Mouse (Mus musculus) brown adipose tissue, adult 24 weeks (tissue): ENCODE results near the gene Dusp5. TPM values are rescaled to one million over a fixed set of nuclear protein-coding genes. Genes with fewer than 3 reads are reported as not detected.

Source experiments
- H3K27ac ChIP-seq: fragments of 200-500 bp; replicated peaks from 2 replicates; pipeline ENCODE4 v1.5.1; 2012; ENCODE audit warnings: low read depth, mild to moderate bottlenecking, low read length
- H3K4me1 ChIP-seq: fragments of 200-500 bp; 2 replicates; pipeline ENCODE4 v1.6.1; 2012; ENCODE audit warnings: low read length, mixed read lengths; ENCODE audit not compliant: control insufficient read depth, insufficient read depth, insufficient read length
- H3K4me3 ChIP-seq: fragments of 200-500 bp; 2 replicates; pipeline ENCODE4 v1.5.1; 2012; ENCODE audit warnings: low read depth, mild to moderate bottlenecking, low read length, moderate library complexity; ENCODE audit not compliant: insufficient read depth
- polyA plus RNA-seq: library from polyadenylated mRNA; stranded (reverse); fragments of >200 nt; gene quantifications from 2 replicates; pipeline ENCODE4 v1.2.4, GENCODE M21; 2012; ENCODE audit not compliant: missing spikeins, insufficient read depth, insufficient read length

The Dusp5 gene
- polyA plus RNA-seq, 1 experiment = 0.83 TPM

GRCm38 (mm10) chr19:53550972-53551371 lies 22.1 kb downstream of the Dusp5 start:
- Histone ChIP-seq H3K4me3 (no peak overlapping the region), H3K27ac (no peak overlapping the region), H3K4me1 (no peaks in the 10 kb centered on the region; the same call in 1 of the 2 replicates)

- H3K4me3 ChIP-seq = no peak overlapping the region
- H3K27ac ChIP-seq = no peak overlapping the region
- H3K4me1 ChIP-seq = peaks cover under 1% of the 10 kb centered on the region
Measured at GRCm38 (mm10) chr19:53552216-53552786, 23.4 kb downstream of the Dusp5 start.

- H3K4me3 ChIP-seq = no peak overlapping the region
- peaks cover 3% of the 10 kb centered on the region; the same call in 1 of the 2 replicates for H3K4me1 ChIP-seq
- H3K27ac ChIP-seq = no peak overlapping the region
Measured at GRCm38 (mm10) chr19:53552795-53553194, 23.9 kb downstream of the Dusp5 start.

GRCm38 (mm10) chr19:53554402-53554801 lies 25.5 kb downstream of the Dusp5 start:
- Histone ChIP-seq H3K4me3 (no peak overlapping the region), H3K4me1 (peaks cover 3% of the 10 kb centered on the region; the same call in 1 of the 2 replicates), H3K27ac (no peak overlapping the region)

GRCm38 (mm10) chr19:53554981-53555616 lies 26.2 kb downstream of the Dusp5 start:
- no peak overlapping the region for H3K4me3 ChIP-seq
- no peak overlapping the region for H3K27ac ChIP-seq
- peaks cover 3% of the 10 kb centered on the region; the same call in 1 of the 2 replicates for H3K4me1 ChIP-seq

- peak overlapping the region; percentile 17; the same call in 1 of the 2 replicates for H3K4me3 ChIP-seq
- H3K27ac ChIP-seq = no peak overlapping the region
- peaks cover 3% of the 10 kb centered on the region; the same call in 1 of the 2 replicates for H3K4me1 ChIP-seq
Measured at GRCm38 (mm10) chr19:53556841-53557240, 27.9 kb downstream of the Dusp5 start.

GRCm38 (mm10) chr19:53557267-53557936 lies 28.5 kb downstream of the Dusp5 start:
- Histone ChIP-seq H3K4me3 (peak overlapping the region; percentile 17; the same call in 1 of the 2 replicates), H3K27ac (no peak overlapping the region), H3K4me1 (peaks cover 3% of the 10 kb centered on the region; the same call in 1 of the 2 replicates)

GRCm38 (mm10) chr19:53560436-53560835 lies 31.5 kb downstream of the Dusp5 start:
- H3K4me3 ChIP-seq = no peak overlapping the region
- H3K27ac ChIP-seq = no peak overlapping the region
- peaks cover 3% of the 10 kb centered on the region; the same call in 1 of the 2 replicates for H3K4me1 ChIP-seq

GRCm38 (mm10) chr19:53564174-53564573 lies 35.3 kb downstream of the Dusp5 start:
- Histone ChIP-seq H3K27ac (no peak overlapping the region), H3K4me3 (no peak overlapping the region)

GRCm38 (mm10) chr19:53565565-53566277 lies 36.8 kb downstream of the Dusp5 start:
- H3K4me1 ChIP-seq = no peaks in the 10 kb centered on the region
- no peak overlapping the region for H3K4me3 ChIP-seq
- H3K27ac ChIP-seq = no peak overlapping the region

More at GRCm38 (mm10) chr19:53564174-53564573, 35.3 kb downstream of the Dusp5 start:
- H3K4me1 ChIP-seq = no peaks in the 10 kb centered on the region

- no peaks in the 10 kb centered on the region for H3K4me1 ChIP-seq
- no peak overlapping the region for H3K4me3 ChIP-seq
- no peak overlapping the region for H3K27ac ChIP-seq
Measured at GRCm38 (mm10) chr19:53567864-53568263, 39.0 kb downstream of the Dusp5 start.

- Histone ChIP-seq H3K27ac (no peak overlapping the region), H3K4me1 (no peaks in the 10 kb centered on the region), H3K4me3 (no peak overlapping the region)
Measured at GRCm38 (mm10) chr19:53568553-53568952, 39.6 kb downstream of the Dusp5 start.

GRCm38 (mm10) chr19:53571056-53571455 lies 42.1 kb downstream of the Dusp5 start:
- Histone ChIP-seq H3K4me1 (no peaks in the 10 kb centered on the region), H3K27ac (no peak overlapping the region), H3K4me3 (no peak overlapping the region)

- no peak overlapping the region for H3K4me3 ChIP-seq
- no peak overlapping the region for H3K27ac ChIP-seq
- H3K4me1 ChIP-seq = no peaks in the 10 kb centered on the region
Measured at GRCm38 (mm10) chr19:53571501-53572428, 42.9 kb downstream of the Dusp5 start.
